Mouse (Mus musculus) cerebellum, adult 9-11 months (tissue): ENCODE measurements at regions not wholly inside any gene's neighbourhood (a gene's known extent, or its start where the extent isn't known, plus 50 kb on each side); places are given as distances from the start of the nearest gene placed in this dataset.
A peak's percentile ranks its signal among the peaks of the same experiment; 100 is the strongest.

ENCODE experiments used
- DNase-seq: peaks from one replicate; pipeline ENCODE4 v3.0.0; 2022

DNA sequence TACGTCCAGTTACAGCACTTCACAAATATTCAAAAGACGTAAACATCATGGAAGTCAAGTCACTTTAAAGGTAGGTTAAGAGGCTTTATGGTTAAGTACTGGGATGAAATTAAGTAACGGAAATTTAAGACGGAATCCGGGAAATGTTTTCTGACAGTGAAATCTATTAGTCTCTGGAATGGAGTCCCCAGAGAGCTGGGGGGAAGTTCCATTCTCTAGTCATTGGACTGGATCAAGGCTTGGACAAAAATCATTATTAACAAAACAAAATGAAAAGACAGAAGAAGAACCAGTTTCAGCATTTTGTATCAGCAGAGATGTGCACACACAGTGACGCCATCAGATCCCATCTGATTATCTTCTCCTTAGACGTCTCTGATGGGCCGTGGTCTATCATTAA is 337.8 kb upstream of the Pmfbp1 start:
- no peak for DNase-seq

- no peak for DNase-seq
Observed at GRCm38 (mm10) chr8:109172701-109173100, 321.1 kb upstream of the Pmfbp1 start.

GRCm38 (mm10) chr8:109185558-109186198 is 308.1 kb upstream of the Pmfbp1 start:
- DNase-seq, result no peak

GRCm38 (mm10) chr8:109187617-109188016 is 306.2 kb upstream of the Pmfbp1 start:
- DNase-seq, result no peak

GRCm38 (mm10) chr8:109214247-109214646 is 279.6 kb upstream of the Pmfbp1 start:
- DNase-seq, result no peak

DNA sequence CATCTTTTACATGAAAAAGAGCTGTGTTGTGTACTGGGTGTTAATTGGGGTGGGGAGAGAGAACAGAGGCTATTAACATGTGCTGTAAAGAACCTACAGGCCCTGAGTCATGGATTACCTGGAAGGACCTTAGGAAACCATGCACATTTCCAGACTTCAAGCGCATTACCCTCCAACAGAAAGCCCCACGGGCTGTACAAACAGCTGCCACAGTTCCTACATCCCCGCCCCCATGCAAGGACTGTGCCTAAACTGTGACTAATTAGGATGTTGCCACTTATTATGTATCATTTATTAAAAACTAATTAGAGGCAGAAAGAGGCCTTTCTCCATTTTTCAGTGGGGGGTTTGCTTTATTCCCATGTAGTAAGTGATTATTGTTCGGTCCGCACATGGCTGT is 277.5 kb upstream of the Pmfbp1 start:
- DNase-seq, result no peak

DNA sequence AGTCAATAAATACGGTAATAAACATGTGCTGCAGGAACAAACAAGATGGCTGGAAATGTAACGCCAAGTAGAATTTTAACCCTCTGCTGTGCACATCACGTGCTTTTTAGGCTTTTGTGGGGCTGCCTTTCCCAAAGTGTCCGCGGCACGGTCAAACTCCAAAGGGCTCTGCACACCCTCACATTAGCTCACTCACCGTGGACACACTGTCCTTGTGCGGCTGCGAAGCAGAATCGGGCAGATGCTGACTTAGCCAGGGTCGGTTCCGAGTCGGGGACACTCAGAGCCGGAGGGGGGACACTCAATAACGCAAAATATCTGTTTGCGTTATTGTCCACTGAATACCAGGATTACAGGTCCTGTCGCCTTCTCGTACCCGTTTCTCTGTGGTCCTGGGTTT is 276.5 kb upstream of the Pmfbp1 start:
- no peak for DNase-seq

DNA sequence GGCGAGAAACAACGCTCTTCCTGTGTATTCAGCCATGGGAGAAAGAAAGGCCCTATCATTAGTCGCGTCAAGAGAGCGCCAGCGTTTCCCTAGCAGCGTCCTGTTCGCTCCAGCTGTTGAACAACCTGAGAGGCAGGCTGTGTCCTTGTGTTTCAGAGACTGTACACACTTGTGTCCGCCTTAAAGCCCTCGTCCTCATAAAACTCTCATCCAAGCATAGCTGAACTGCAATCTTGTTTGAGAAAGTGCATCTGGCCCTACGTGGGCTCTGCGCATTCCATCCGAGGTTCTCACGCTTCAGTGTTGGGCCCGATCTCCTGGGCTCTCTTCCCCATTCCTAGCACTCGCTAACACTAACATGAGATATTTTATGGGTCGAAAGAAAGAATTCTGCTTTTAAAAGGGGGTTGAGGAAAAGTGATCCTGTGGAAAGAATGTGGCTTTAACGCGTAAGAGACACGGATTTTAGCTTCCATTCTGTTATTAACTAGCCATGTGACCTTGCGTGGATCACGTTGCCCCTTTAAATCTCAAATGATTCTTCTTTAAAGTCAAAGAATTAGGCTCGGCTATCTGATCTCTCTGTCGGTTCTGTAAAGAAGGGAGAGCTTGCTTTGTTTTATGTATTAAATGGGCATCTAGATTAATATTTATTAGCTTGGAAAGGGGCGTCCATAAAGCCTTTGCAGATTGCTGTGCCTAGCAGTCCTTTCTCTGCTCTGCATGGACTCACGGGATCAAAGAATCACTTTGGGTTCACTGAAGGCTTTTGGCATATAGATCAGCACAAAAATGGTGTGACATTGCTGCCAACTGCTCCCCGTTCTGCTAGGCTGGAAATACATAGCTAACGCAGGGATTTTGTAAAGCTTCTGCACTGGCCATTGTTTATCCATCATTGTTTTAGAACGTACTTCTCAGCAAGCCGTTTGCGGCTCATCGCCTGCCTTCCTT is 261.3 kb upstream of the Pmfbp1 start:
- no peak for DNase-seq

DNA sequence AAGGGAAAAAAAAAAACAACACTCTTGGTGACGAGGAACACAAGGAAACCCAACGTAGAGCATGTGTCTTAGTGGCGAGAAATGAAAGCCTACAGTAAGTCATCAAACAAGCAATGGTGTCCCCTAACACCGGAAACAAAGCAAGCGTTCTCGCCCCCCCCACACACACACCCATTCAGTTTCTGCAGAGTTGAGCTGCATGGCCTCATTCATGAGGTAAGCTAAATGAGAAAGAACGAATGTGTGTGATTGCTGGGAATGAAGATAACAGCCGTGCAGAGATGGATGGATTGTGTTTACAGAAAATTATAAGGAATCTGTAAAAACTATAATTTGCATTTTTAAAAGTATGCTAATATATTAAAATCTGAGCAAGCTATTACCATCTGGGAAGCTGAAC is 248.3 kb upstream of the Pmfbp1 start:
- DNase-seq, result no peak

DNA sequence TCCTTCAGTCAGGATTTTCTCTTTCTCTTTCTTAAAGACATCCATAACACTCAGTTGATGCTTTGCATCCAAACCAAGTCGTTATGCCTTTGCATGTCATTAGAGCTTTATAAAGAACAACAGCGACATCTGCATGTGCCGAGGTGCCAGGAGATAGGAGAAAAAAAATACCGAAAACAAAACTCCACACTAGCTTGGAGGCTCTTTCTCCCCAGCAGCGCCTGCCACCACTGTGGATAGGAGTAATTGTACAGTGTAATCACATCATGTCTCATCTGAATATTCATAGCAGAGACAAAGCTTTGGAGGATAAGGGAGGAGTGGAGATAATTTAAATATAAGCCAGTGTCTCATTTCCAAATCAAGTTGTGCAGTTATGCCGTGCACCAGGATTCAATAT is 246.0 kb upstream of the Pmfbp1 start:
- DNase-seq, result no peak

- no peak for DNase-seq
Observed at GRCm38 (mm10) chr8:109248356-109248755, 245.5 kb upstream of the Pmfbp1 start.

- DNase-seq, result no peak
Observed at GRCm38 (mm10) chr8:109249256-109249655, 244.6 kb upstream of the Pmfbp1 start.

DNA sequence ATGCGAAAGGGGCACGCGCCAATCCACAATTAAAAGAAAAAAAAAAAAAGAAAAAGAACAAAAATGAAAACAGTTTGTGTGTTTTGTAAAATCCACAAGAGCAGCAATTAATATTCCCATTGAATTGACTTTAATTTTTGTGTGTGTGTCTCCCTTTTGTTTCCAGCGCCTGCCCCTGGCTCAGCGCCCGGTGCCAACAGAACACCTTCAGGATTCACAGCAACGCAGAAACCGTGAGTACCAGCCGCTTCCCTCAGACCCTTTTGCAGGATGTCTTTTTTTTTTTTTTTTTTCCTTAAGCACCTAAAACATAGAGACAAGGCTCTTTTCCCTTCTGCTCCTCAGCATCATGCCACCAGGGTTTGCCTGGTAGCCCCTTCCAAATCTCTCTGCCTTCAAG is 244.1 kb upstream of the Pmfbp1 start:
- no peak for DNase-seq

GRCm38 (mm10) chr8:109250551-109250950 is 243.3 kb upstream of the Pmfbp1 start:
- DNase-seq, result no peak

DNA sequence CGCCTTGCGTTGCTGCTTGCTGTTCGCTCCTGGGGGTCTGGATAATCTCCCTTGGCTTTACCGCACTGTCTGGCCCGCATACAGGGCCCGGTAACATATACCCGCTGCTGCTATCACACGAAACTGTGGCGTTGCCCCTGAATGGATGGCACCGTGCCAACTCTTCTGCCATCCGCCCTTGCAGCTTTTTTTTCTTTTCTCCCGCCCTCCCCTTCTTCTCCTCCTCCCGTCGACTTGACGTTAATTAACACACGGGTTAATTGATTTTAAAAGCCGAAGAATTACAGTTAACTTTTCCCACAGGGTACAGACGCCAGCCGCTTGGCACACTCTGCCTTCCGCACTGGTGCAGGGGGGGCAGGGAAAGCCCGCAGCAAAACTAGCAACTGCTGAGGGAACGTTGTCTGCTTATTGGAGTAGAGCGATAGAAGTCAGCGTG is 242.4 kb upstream of the Pmfbp1 start:
- peak; percentile 7 for DNase-seq

- no peak for DNase-seq
Observed at GRCm38 (mm10) chr8:109252404-109252803, 241.4 kb upstream of the Pmfbp1 start.

- DNase-seq, result no peak
Observed at GRCm38 (mm10) chr8:109279129-109279528, 214.7 kb upstream of the Pmfbp1 start.

- no peak for DNase-seq
Observed at GRCm38 (mm10) chr8:109280540-109280939, 213.3 kb upstream of the Pmfbp1 start.

GRCm38 (mm10) chr8:109281598-109281997 is 212.2 kb upstream of the Pmfbp1 start:
- no peak for DNase-seq

- DNase-seq, result no peak
Observed at GRCm38 (mm10) chr8:109310670-109311386, 183.0 kb upstream of the Pmfbp1 start.

GRCm38 (mm10) chr8:109311484-109312210 is 182.2 kb upstream of the Pmfbp1 start:
- DNase-seq, result no peak

GRCm38 (mm10) chr8:109312731-109313130 is 181.1 kb upstream of the Pmfbp1 start:
- no peak for DNase-seq

- DNase-seq, result no peak
Observed at GRCm38 (mm10) chr8:109320955-109321354, 172.9 kb upstream of the Pmfbp1 start.
